Mouse (Mus musculus): ENCODE results near the gene Ifitm2. TPM values are rescaled to one million over a fixed set of nuclear protein-coding genes. Genes with fewer than 3 reads are reported as not detected.
A peak's percentile ranks its signal among the peaks of the same experiment; 100 is the strongest.

Ifitm2 gene
- polyA plus RNA-seq, 1 experiment from 2014 or later, result 182 TPM

DNA sequence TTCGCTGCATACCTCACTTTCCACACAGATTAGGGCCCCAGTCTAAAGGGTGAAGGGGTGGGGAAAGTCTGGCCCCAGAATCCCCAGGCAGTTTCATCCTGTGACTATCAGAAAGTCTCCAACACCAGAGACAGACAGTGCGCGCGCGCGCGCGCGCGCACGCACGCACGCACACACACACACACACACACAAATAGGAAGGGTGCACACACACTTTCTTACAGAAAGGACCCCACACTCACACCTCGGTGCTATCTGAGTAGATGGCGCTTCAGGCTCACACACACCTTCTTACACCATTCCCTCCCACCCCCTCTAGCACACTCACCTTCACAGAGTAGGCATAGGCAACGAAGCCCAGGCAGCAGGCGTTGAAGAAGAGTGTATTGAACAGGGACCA is 445 bp downstream of the Ifitm2 start:
- Histone ChIP-seq H3K4me1 (ENCODE audit: control insufficient read depth, insufficient read depth, low read depth, low read length) (no peaks in the 10 kb centered on the region; the same call in 1 of the 2 replicates), H3K9ac (ENCODE audit: low read depth, low read length) (peak overlapping the region; percentile 58), H3K9me3 (ENCODE audit: control insufficient read depth, low read length) (no peaks in the 10 kb centered on the region), H3K27ac (ENCODE audit: low read depth, low read length) (no peak overlapping the region), H3K4me2 (ENCODE audit: low read length) (peak overlapping the region; percentile 64), H3K36me3 (ENCODE audit: control insufficient read depth, insufficient read depth, low read length) (no peaks in the 10 kb centered on the region), H3K27me3 (replicated peaks; ENCODE audit: control insufficient read depth, insufficient read depth, low read length) (no peaks in the 10 kb centered on the region), H3K4me3 (ENCODE audit: low read length) (peak overlapping the region; percentile 38)
- WGBS, result 16% methylated on average over 17 of the region's 17 CpGs
- ATAC-seq, result peak; percentile 44

DNA sequence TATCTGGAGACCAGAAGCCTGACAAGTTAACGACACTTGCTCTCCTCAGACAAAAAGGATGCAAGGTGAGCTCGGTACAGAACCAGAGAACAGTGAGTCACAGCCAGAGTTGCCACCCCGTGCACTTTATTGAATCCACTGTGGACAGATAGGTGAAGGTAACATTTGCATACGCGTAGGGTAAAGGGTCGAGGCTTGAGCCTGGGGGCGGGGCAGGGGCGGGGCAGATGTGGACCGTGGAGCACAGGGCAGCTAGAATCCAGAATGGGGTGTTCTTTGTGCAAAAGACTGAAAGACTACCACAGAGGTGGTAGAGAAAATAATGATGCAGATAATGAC is 1.1 kb downstream of the Ifitm2 start:
- no peak overlapping the region; the same call in 1 of the 2 replicates for H3K9ac ChIP-seq (ENCODE audit: low read depth, low read length)

DNA sequence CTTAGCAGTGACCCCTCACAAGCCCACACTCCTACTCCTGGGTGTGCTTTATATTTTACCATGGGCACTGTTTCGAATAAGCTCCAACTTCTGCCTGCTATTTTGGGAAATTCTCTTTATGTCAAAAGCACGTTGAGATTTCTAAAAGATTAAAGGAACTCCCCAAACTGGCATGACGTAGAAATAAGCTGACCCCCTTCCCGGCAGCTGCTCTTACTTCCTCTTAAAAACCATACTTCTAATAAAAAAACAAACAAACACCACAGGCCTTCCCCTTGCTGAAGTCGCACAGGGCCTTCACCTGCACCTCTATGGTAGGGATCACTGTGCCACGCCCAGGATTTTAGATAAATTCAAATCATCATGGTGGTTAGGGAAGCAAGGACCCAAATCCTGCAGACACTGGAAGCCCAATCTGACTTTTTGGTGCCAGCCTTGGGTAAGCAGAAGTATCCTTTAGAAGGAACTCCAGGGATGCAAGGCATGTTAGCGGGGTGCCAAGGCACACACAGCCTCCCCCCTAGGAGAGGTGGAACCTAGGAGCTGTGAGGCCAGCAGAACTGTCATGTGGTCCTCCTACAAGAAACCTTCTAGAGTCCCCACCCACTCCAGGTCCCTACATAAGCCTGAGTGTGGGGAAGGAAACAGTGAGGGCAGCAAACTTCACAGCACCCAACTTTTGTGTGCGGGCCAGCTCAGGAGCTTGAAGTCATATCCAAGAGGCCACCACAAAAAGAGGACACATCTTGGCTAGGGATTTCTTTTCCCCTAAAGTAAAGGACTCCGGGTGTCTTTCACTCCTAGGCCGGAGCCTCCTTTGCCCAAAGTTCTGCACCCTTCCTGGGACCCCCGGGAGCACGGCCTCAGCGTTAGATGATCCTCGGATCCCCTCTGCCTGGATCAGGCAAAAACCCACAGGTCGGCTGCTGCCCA is 1.7 kb downstream of the Ifitm2 start:
- Histone ChIP-seq H3K27me3 (replicated peaks; ENCODE audit: control insufficient read depth, insufficient read depth, low read length) (no peaks in the 10 kb centered on the region), H3K4me2 (ENCODE audit: low read length) (peak overlapping the region; percentile 64), H3K36me3 (ENCODE audit: control insufficient read depth, insufficient read depth, low read length) (no peaks in the 10 kb centered on the region), H3K4me3 (ENCODE audit: low read length) (peak overlapping the region; percentile 38), H3K9ac (ENCODE audit: low read depth, low read length) (no peak overlapping the region), H3K4me1 (ENCODE audit: control insufficient read depth, insufficient read depth, low read depth, low read length) (no peaks in the 10 kb centered on the region; the same call in 1 of the 2 replicates), H3K27ac (ENCODE audit: low read depth, low read length) (no peak overlapping the region), H3K9me3 (ENCODE audit: control insufficient read depth, low read length) (no peaks in the 10 kb centered on the region)
- 73% methylated on average over 15 of the region's 15 CpGs for WGBS
- ATAC-seq, result no peak

More for the DNA sequence above, 1.1 kb downstream of the Ifitm2 start:
- H3K9me3 ChIP-seq (ENCODE audit: control insufficient read depth, low read length), result no peaks in the 10 kb centered on the region
- no peaks in the 10 kb centered on the region for H3K27me3 ChIP-seq (replicated peaks; ENCODE audit: control insufficient read depth, insufficient read depth, low read length)
- H3K4me2 ChIP-seq (ENCODE audit: low read length), result peak overlapping the region; percentile 64
- H3K4me1 ChIP-seq (ENCODE audit: control insufficient read depth, insufficient read depth, low read depth, low read length), result no peaks in the 10 kb centered on the region; the same call in 1 of the 2 replicates
- H3K27ac ChIP-seq (ENCODE audit: low read depth, low read length), result no peak overlapping the region
- H3K4me3 ChIP-seq (ENCODE audit: low read length), result peak overlapping the region; percentile 38
- ATAC-seq, result no peak
- no peaks in the 10 kb centered on the region for H3K36me3 ChIP-seq (ENCODE audit: control insufficient read depth, insufficient read depth, low read length)
- WGBS, result 13% methylated on average over 9 of the region's 9 CpGs

- ATAC-seq, result no peak
- Histone ChIP-seq H3K9ac (ENCODE audit: low read depth, low read length) (no peak overlapping the region), H3K4me2 (ENCODE audit: low read length) (no peak overlapping the region), H3K27ac (ENCODE audit: low read depth, low read length) (no peak overlapping the region), H3K4me3 (ENCODE audit: low read length) (no peak overlapping the region), H3K4me1 (ENCODE audit: control insufficient read depth, insufficient read depth, low read depth, low read length) (no peaks in the 10 kb centered on the region; the same call in 1 of the 2 replicates), H3K9me3 (ENCODE audit: control insufficient read depth, low read length) (no peaks in the 10 kb centered on the region), H3K27me3 (replicated peaks; ENCODE audit: control insufficient read depth, insufficient read depth, low read length) (no peaks in the 10 kb centered on the region), H3K36me3 (ENCODE audit: control insufficient read depth, insufficient read depth, low read length) (no peaks in the 10 kb centered on the region)
- WGBS, result 84% methylated on average over 11 of the region's 11 CpGs
Observed at GRCm38 (mm10) chr7:140953133-140953532, 2.7 kb downstream of the Ifitm2 start.

- Histone ChIP-seq H3K27ac (ENCODE audit: low read depth, low read length) (no peak overlapping the region), H3K36me3 (ENCODE audit: control insufficient read depth, insufficient read depth, low read length) (no peaks in the 10 kb centered on the region), H3K9ac (ENCODE audit: low read depth, low read length) (no peak overlapping the region), H3K9me3 (ENCODE audit: control insufficient read depth, low read length) (no peaks in the 10 kb centered on the region), H3K4me1 (ENCODE audit: control insufficient read depth, insufficient read depth, low read depth, low read length) (no peaks in the 10 kb centered on the region; the same call in 1 of the 2 replicates), H3K4me2 (ENCODE audit: low read length) (no peak overlapping the region), H3K27me3 (replicated peaks; ENCODE audit: control insufficient read depth, insufficient read depth, low read length) (no peaks in the 10 kb centered on the region), H3K4me3 (ENCODE audit: low read length) (no peak overlapping the region)
- 88% methylated on average over 7 of the region's 7 CpGs for WGBS
- no peak for ATAC-seq
Observed at GRCm38 (mm10) chr7:140952441-140952840, 3.3 kb downstream of the Ifitm2 start.

DNA sequence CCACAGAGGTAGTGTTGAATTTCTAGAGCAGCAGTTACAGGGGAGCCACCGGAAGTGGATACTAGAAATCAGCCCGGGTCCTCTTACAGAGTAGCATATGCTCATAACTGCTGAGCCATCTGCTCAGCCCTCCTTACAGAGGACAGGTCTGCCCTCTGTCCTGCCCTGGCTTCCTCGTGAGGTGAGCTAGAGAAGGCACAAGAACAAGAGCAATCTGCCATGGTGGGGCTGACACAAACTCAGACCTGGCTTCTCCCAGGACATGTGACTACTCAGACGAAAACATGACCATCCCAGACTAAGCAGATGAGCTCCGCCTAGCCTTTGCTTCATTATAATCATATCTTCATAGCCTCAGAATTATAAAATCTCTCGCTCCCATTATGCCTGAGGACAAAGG is 4.0 kb downstream of the Ifitm2 start:
- H3K9ac ChIP-seq (ENCODE audit: low read depth, low read length), result no peak overlapping the region
- H3K4me3 ChIP-seq (ENCODE audit: low read length), result no peak overlapping the region
- H3K36me3 ChIP-seq (ENCODE audit: control insufficient read depth, insufficient read depth, low read length), result no peaks in the 10 kb centered on the region
- no peak overlapping the region for H3K27ac ChIP-seq (ENCODE audit: low read depth, low read length)
- H3K4me1 ChIP-seq (ENCODE audit: control insufficient read depth, insufficient read depth, low read depth, low read length), result no peaks in the 10 kb centered on the region; the same call in 1 of the 2 replicates
- H3K27me3 ChIP-seq (replicated peaks; ENCODE audit: control insufficient read depth, insufficient read depth, low read length), result no peaks in the 10 kb centered on the region
- ATAC-seq, result no peak
- WGBS, result 77% methylated on average over 6 of the region's 6 CpGs
- no peaks in the 10 kb centered on the region for H3K9me3 ChIP-seq (ENCODE audit: control insufficient read depth, low read length)
- no peak overlapping the region for H3K4me2 ChIP-seq (ENCODE audit: low read length)

- no peak overlapping the region for H3K4me2 ChIP-seq (ENCODE audit: low read length)
- H3K4me3 ChIP-seq (ENCODE audit: low read length), result no peak overlapping the region
- ATAC-seq, result no peak
- H3K27me3 ChIP-seq (replicated peaks; ENCODE audit: control insufficient read depth, insufficient read depth, low read length), result no peaks in the 10 kb centered on the region
- 55% methylated on average over 8 of the region's 8 CpGs for WGBS
- no peak overlapping the region for H3K27ac ChIP-seq (ENCODE audit: low read depth, low read length)
- no peaks in the 10 kb centered on the region; the same call in 1 of the 2 replicates for H3K4me1 ChIP-seq (ENCODE audit: control insufficient read depth, insufficient read depth, low read depth, low read length)
- H3K9me3 ChIP-seq (ENCODE audit: control insufficient read depth, low read length), result no peaks in the 10 kb centered on the region
- H3K9ac ChIP-seq (ENCODE audit: low read depth, low read length), result no peak overlapping the region
- no peaks in the 10 kb centered on the region for H3K36me3 ChIP-seq (ENCODE audit: control insufficient read depth, insufficient read depth, low read length)
Observed at GRCm38 (mm10) chr7:140951051-140951450, 4.7 kb downstream of the Ifitm2 start.

DNA sequence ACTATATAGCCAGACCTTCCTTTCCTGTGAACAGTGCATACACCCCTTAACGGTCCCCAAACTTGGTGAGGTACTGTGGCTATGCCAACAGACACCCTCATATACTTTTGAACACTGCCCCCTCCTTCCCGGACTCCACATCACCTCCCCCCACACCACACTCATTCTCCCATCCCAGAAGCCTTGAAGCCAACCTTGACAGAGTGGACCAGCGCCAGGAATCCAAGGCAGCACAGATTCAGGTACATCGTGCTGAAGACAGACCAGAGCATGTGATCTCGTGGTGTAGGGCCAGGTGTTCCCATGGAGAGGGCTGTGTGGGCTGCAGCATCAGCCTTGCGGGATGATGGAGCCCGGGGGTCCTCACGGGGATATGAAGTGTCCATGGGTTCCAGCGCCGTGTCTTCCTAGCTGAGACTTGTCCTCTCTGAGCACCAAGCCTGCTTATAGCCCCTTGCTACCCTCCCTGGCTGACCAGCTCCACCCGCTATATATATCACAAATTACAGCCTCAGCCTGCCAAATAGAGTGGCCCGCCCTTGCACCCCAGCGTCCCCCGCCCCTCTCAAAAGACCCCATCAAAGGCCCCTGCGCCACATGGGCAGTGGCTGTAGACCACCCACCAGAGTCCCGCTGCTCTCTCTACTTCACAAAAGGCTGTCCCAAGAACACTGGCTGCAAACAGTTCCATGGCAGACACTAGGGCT is 5.8 kb downstream of the Ifitm2 start, which contains the start of gene Ifitm5:
Ifitm5 (minus strand) TSS at position 468 of the 707 bp plus-strand sequence.
- Histone ChIP-seq H3K4me1 (ENCODE audit: control insufficient read depth, insufficient read depth, low read depth, low read length) (no peaks in the 10 kb centered on the region), H3K9ac (ENCODE audit: low read depth, low read length) (no peak within 1 kb of the TSS), H3K36me3 (ENCODE audit: control insufficient read depth, insufficient read depth, low read length) (no peaks in the 10 kb centered on the region), H3K27ac (ENCODE audit: low read depth, low read length) (no peak within 1 kb of the TSS), H3K4me2 (ENCODE audit: low read length) (no peak within 1 kb of the TSS), H3K9me3 (ENCODE audit: control insufficient read depth, low read length) (no peaks in the 10 kb centered on the region), H3K4me3 (ENCODE audit: low read length) (no peak within 1 kb of the TSS), H3K27me3 (replicated peaks; ENCODE audit: control insufficient read depth, insufficient read depth, low read length) (no peaks in the 10 kb centered on the region)
- 71% methylated on average over 16 of the region's 16 CpGs for WGBS
- no peak for ATAC-seq

- H3K4me1 ChIP-seq (ENCODE audit: control insufficient read depth, insufficient read depth, low read depth, low read length), result no peaks in the 10 kb centered on the region
- 91% methylated on average over 6 of the region's 6 CpGs for WGBS
- no peak overlapping the region for H3K27ac ChIP-seq (ENCODE audit: low read depth, low read length)
Observed at GRCm38 (mm10) chr7:140949255-140949654, 6.5 kb downstream of the Ifitm2 start.

More at GRCm38 (mm10) chr7:140949255-140949654, 6.5 kb downstream of the Ifitm2 start:
- no peak overlapping the region for H3K4me2 ChIP-seq (ENCODE audit: low read length)
- H3K9ac ChIP-seq (ENCODE audit: low read depth, low read length), result no peak overlapping the region
- ATAC-seq, result no peak
- H3K4me3 ChIP-seq (ENCODE audit: low read length), result no peak overlapping the region
- no peaks in the 10 kb centered on the region for H3K27me3 ChIP-seq (replicated peaks; ENCODE audit: control insufficient read depth, insufficient read depth, low read length)
- H3K9me3 ChIP-seq (ENCODE audit: control insufficient read depth, low read length), result no peaks in the 10 kb centered on the region
- H3K36me3 ChIP-seq (ENCODE audit: control insufficient read depth, insufficient read depth, low read length), result no peaks in the 10 kb centered on the region
